Mouse (Mus musculus): Measurements from ENCODE around the gene Apoa2. TPM values are rescaled to one million over a fixed set of nuclear protein-coding genes. Genes with fewer than 3 reads are reported as not detected.

The Apoa2 gene
- total and polyA plus RNA-seq, 2 experiments from 2014 or later, result 2.0 to 2.7 TPM

DNA sequence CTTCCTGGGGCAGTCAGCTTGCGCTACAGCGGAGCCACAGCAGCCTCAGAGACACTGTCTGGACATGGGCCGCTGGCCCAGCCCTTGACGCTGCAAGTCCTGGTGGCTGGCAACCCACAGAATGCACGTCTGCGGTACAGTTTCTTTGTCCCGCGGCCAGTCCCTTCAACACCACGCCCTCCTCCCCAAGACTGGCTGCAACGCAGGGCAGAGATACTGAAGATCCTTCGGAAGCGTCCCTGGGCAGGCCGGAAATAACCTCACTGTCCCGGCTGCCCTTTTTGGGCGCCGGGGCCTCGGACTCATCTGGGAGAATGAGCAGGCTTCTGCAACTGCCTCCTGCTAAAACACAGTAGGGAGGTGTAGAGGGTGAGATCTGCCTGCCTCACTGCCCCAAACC is 34.1 kb downstream of the Apoa2 start:
- Histone ChIP-seq H3K4me3 (ENCODE audit: low read depth, low read length) (no peak overlapping the region), H3K27ac (ENCODE audit: low read depth, low read length) (no peak overlapping the region), H3K4me1 (ENCODE audit: insufficient read depth) (peaks cover 12% of the 10 kb centered on the region; the same call in 1 of the 2 replicates), H3K9me3 (ENCODE audit: low read length) (no peaks in the 10 kb centered on the region), H3K9ac (no peak overlapping the region), H3K4me2 (ENCODE audit: low read depth) (no peak overlapping the region), H3K36me3 (ENCODE audit: insufficient read depth) (0 out of 2 replicates have a peak, but pooled peaks cover 6% of the 10 kb centered on the region), H3K27me3 (ENCODE audit: insufficient read depth, low read length) (no peaks in the 10 kb centered on the region)
- no peak for TF ChIP-seq CTCF (IDR thresholded peaks at IDR 0.05; ENCODE audit: low read depth)
- no peak for DNase-seq
- 86% methylated on average over 17 of the region's 17 CpGs for WGBS
- no peak for ATAC-seq

DNA sequence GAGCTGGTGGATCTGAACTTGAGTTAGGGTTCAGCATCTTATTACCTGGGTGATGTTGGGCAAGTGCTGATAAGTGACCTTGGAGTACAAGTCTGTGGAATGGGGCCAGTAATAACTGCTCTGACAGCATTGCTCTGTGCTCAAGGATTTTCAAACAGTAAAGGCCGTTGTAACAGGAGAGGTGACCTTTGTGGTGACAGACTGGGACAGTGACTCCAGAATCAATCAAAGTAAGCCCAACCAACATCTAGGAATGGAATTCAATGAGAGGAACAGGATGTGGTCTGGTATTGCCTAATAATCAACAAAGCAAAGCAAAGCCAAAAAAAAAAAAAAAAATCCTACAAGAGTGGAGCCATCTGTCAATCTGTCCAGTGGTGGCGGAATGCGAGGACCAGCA is 35.5 kb downstream of the Apoa2 start:
- Histone ChIP-seq H3K36me3 (ENCODE audit: insufficient read depth) (0 out of 2 replicates have a peak, but pooled peaks cover 6% of the 10 kb centered on the region), H3K9me3 (ENCODE audit: low read length) (no peaks in the 10 kb centered on the region), H3K4me2 (ENCODE audit: low read depth) (no peak overlapping the region), H3K27ac (ENCODE audit: low read depth, low read length) (no peak overlapping the region), H3K27me3 (ENCODE audit: insufficient read depth, low read length) (no peaks in the 10 kb centered on the region), H3K9ac (no peak overlapping the region), H3K4me1 (ENCODE audit: insufficient read depth) (peaks cover 12% of the 10 kb centered on the region; the same call in 1 of the 2 replicates), H3K4me3 (ENCODE audit: low read depth, low read length) (no peak overlapping the region)
- WGBS, result 84% methylated on average over 3 of the region's 3 CpGs
- DNase-seq (no peak), ATAC-seq (no peak)
- no peak for TF ChIP-seq CTCF (IDR thresholded peaks at IDR 0.05; ENCODE audit: low read depth)

DNA sequence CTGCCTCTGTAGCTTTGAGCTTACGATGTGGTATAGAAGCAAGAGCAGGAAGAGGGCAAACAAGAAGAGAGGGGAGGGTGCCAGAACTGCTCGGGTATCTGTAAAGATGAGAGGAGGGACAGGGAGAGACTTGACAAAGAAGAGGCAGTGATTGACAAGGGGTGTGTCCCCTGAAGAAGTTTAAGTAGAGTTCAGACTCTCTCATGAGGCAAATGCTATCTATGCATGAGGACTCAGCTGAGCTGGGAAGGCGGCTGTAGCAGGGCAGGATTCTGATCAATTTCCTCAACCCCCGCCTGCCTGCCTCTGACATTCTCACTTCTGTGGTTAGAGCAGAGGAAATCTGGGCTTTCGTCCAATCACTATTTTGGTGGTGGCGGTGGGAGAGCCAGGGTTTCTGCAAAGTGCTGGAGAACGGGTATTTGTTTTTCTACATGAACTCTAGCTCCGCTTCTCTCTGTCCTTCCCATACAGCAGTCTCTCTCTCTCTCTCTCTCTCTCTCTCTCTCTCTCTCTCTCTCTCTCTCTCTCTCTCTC is 37.8 kb downstream of the Apoa2 start:
- DNase-seq (peak; percentile 89), ATAC-seq (peak; percentile 82)
- Histone ChIP-seq H3K27ac (ENCODE audit: low read depth, low read length) (peak overlapping the region; percentile 91), H3K36me3 (ENCODE audit: insufficient read depth) (0 out of 2 replicates have a peak, but pooled peaks cover 6% of the 10 kb centered on the region), H3K4me2 (ENCODE audit: low read depth) (peak overlapping the region; percentile 50), H3K9me3 (ENCODE audit: low read length) (no peaks in the 10 kb centered on the region), H3K27me3 (ENCODE audit: insufficient read depth, low read length) (no peaks in the 10 kb centered on the region), H3K4me3 (ENCODE audit: low read depth, low read length) (peak overlapping the region; percentile 27), H3K9ac (peak overlapping the region; percentile 40), H3K4me1 (ENCODE audit: insufficient read depth) (peaks cover 12% of the 10 kb centered on the region; the same call in 1 of the 2 replicates)
- no peak for TF ChIP-seq CTCF (IDR thresholded peaks at IDR 0.05; ENCODE audit: low read depth)
- WGBS, result 4% methylated on average over 8 of the region's 8 CpGs

DNA sequence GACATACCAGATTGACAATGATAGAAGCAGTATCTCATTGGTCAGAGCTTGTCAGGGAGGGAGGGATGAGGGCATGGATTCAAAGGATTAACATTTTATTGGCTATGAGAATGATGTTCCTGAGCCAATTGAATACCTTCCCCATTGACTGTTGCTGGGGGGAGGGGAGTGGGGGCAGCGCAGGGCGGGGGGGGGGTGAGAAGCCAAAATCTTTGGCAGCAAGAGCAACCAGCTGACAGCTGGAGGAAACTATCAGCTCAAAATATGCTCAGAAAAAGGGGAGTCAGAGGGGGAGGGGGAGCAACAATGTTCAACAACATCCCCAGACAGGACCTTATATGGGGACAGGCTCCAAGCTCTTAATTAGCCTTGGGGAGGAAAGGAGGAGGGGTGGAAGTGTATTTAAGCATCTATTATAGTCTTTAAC is 38.3 kb downstream of the Apoa2 start:
- ATAC-seq (peak; percentile 93), DNase-seq (peak; percentile 83)
- 0 out of 2 replicates have a peak, but pooled peaks cover 6% of the 10 kb centered on the region for H3K36me3 ChIP-seq (ENCODE audit: insufficient read depth)
- H3K4me2 ChIP-seq (ENCODE audit: low read depth), result peak overlapping the region; percentile 50
- H3K4me3 ChIP-seq (ENCODE audit: low read depth, low read length), result peak overlapping the region; percentile 27; the same call in 1 of the 2 replicates
- TF ChIP-seq CTCF (IDR thresholded peaks at IDR 0.05; ENCODE audit: low read depth), result no peak
- H3K9me3 ChIP-seq (ENCODE audit: low read length), result no peaks in the 10 kb centered on the region
- no peaks in the 10 kb centered on the region for H3K27me3 ChIP-seq (ENCODE audit: insufficient read depth, low read length)
- H3K9ac ChIP-seq, result no peak overlapping the region
- peak overlapping the region; percentile 91 for H3K27ac ChIP-seq (ENCODE audit: low read depth, low read length)
- H3K4me1 ChIP-seq (ENCODE audit: insufficient read depth), result peaks cover 12% of the 10 kb centered on the region; the same call in 1 of the 2 replicates
- WGBS, result 3% methylated on average over 2 of the region's 2 CpGs

DNA sequence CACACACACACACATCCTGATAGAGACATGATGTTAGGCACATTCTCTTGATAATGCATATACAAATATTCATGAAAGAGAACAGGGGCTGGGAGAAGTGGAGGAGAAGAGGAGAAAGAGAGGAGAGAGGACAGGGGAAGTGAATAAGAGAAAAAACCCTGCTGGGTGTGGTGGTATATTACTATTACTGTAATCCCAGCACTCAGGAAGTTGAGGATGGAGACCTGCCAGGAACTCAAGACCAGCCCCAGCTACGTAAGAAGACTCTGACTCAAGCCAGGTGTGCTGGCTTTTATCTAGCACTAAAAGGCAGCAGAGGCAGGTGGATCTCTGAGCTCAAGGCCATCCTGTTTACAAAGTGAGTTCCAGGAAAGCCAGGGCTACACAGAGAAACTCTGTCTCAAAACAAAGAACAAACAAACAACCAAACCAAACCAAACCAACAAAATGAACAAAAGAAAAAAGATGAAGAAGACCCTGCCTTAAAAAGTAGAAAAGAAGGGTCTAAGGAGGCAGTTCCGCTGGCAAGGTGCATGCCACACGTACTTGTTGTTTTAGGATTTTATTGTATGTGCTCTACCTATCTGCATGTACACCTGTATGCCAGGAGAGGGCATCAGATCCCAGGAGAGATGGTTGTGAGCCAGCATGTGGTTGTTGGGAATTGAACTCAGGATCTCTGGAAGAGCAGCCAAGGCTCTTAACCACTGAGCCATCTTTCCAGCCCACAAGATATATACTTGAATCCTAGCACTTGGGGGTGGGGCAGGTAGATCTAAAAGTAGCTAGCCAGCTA is 39.0 kb downstream of the Apoa2 start:
- TF ChIP-seq CTCF (IDR thresholded peaks at IDR 0.05; ENCODE audit: low read depth), result peak; percentile 41
- H3K27me3 ChIP-seq (ENCODE audit: insufficient read depth, low read length), result no peaks in the 10 kb centered on the region
- DNase-seq (no peak), ATAC-seq (no peak)
- 0 out of 2 replicates have a peak, but pooled peaks cover 4% of the 10 kb centered on the region for H3K36me3 ChIP-seq (ENCODE audit: insufficient read depth)
- peak overlapping the region; percentile 50 for H3K4me2 ChIP-seq (ENCODE audit: low read depth)
- WGBS, result 66% methylated on average over 3 of the region's 3 CpGs
- no peak overlapping the region for H3K4me3 ChIP-seq (ENCODE audit: low read depth, low read length)
- H3K27ac ChIP-seq (ENCODE audit: low read depth, low read length), result peak overlapping the region; percentile 82
- no peaks in the 10 kb centered on the region for H3K9me3 ChIP-seq (ENCODE audit: low read length)
- H3K9ac ChIP-seq, result no peak overlapping the region
- peaks cover 12% of the 10 kb centered on the region; the same call in 1 of the 2 replicates for H3K4me1 ChIP-seq (ENCODE audit: insufficient read depth)

DNA sequence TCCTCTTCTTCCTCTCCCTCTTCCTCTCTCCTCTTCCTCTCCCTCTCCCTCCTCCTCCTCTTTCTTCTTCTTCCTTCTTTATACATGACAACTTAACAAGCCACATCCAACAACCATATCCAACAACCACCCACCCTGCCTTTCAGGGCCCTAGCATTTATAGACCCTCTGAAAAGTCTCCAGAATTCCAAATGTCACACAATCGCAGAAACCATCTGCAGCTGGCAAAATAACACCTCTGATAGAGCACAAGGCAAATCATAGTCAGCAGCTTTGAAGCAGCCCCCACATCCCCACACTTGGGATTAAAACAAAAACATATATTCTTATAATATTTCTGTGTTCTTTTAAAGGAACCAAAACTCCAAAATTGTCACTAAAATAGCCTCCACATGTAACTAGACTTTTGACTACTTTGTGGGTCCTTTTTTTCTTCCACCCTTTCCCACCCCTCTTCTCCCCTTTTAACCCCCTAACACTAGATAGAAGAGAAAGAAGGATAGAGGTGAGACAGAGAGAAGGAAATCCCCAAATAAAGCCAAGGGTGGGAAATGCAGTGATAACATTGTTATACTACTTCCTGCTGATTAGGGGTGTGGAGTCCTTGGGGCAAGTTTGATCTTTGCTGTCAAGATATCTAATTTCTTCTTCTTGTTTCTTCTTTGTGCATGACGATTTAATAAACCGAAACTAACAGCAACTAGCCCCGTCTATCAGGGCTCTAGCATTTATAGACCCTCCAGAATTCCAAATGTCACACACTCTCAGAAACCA is 41.3 kb downstream of the Apoa2 start:
- no peaks in the 10 kb centered on the region for H3K36me3 ChIP-seq (ENCODE audit: insufficient read depth)
- no peak overlapping the region for H3K27ac ChIP-seq (ENCODE audit: low read depth, low read length)
- no peaks in the 10 kb centered on the region for H3K27me3 ChIP-seq (ENCODE audit: insufficient read depth, low read length)
- H3K9ac ChIP-seq, result no peak overlapping the region
- DNase-seq, result no peak
- H3K4me2 ChIP-seq (ENCODE audit: low read depth), result no peak overlapping the region
- H3K4me3 ChIP-seq (ENCODE audit: low read depth, low read length), result no peak overlapping the region
- 76% methylated on average over 4 of the region's 4 CpGs for WGBS
- ATAC-seq, result no peak
- no peak for TF ChIP-seq CTCF (IDR thresholded peaks at IDR 0.05; ENCODE audit: low read depth)
- peaks cover 17% of the 10 kb centered on the region for H3K4me1 ChIP-seq (ENCODE audit: insufficient read depth)
- H3K9me3 ChIP-seq (ENCODE audit: low read length), result no peaks in the 10 kb centered on the region

Measured in forebrain, postnatal 0 days (tissue).